Mouse (Mus musculus) heart, embryonic 15.5 days (tissue): Measurements from ENCODE around the gene Macf1. TPM values are rescaled to one million over a fixed set of nuclear protein-coding genes. Genes with fewer than 3 reads are reported as not detected.

ENCODE experiments used
- ATAC-seq: fragments of 200-750 bp; cut with Nextera tagmentation; replicated peaks from 2 replicates; pipeline ENCODE4 v1.8.0; 2017; ENCODE audit warnings: low read depth, moderate TSS enrichment; ENCODE audit not compliant: insufficient number of reproducible peaks, insufficient read depth, low FRiP score
- H3K27ac ChIP-seq: fragments of 300-500 bp; sonication (generic); 2 replicates; pipeline ENCODE4 v1.5.1; 2015; ENCODE audit warnings: mild to moderate bottlenecking, inconsistent platforms
- H3K27me3 ChIP-seq: fragments of 300-500 bp; sonication (generic); 2 replicates; pipeline ENCODE4 v1.6.1; 2015; ENCODE audit warnings: inconsistent platforms
- H3K36me3 ChIP-seq: fragments of 300-500 bp; sonication (generic); 2 replicates; pipeline ENCODE4 v1.6.1; 2015; ENCODE audit warnings: mild to moderate bottlenecking, inconsistent platforms
- H3K4me1 ChIP-seq: fragments of 300-500 bp; sonication (generic); replicated peaks from 2 replicates; pipeline ENCODE4 v1.6.1; 2015; ENCODE audit warnings: inconsistent platforms
- H3K4me2 ChIP-seq: fragments of 300-500 bp; sonication (generic); 2 replicates; pipeline ENCODE4 v1.6.1; 2015; ENCODE audit warnings: inconsistent platforms, mild to moderate bottlenecking, moderate library complexity
- H3K4me3 ChIP-seq: fragments of 300-500 bp; sonication (generic); 2 replicates; pipeline ENCODE4 v1.5.1; 2015; ENCODE audit warnings: mild to moderate bottlenecking, inconsistent platforms
- H3K9ac ChIP-seq: fragments of 300-500 bp; sonication (generic); 2 replicates; pipeline ENCODE4 v1.6.1; 2015; ENCODE audit warnings: mild to moderate bottlenecking, inconsistent platforms
- H3K9me3 ChIP-seq: fragments of 300-500 bp; sonication (generic); replicated peaks from 2 replicates; pipeline ENCODE4 v1.6.1; 2016; ENCODE audit warnings: inconsistent platforms
- WGBS: fragments of 180-500 bp; shearing (Covaris S2); methylation state at CpG from one replicate; pipeline ENCODE4 v1.1.7; 2015; ENCODE audit warnings: mixed read lengths; 5-methylcytosine and 5-hydroxymethylcytosine counted together
- polyA plus RNA-seq: library from polyadenylated mRNA; unstranded; fragments of >200 nt; fragmentation: Nextera tagmentation; extraction: Ambion mirVana; gene quantifications from 2 replicates; pipeline ENCODE4 v1.2.1, GENCODE M21; 2015

Gene Macf1
- polyA plus RNA-seq, 1 experiment from 2014 or later = 51.0 TPM

DNA sequence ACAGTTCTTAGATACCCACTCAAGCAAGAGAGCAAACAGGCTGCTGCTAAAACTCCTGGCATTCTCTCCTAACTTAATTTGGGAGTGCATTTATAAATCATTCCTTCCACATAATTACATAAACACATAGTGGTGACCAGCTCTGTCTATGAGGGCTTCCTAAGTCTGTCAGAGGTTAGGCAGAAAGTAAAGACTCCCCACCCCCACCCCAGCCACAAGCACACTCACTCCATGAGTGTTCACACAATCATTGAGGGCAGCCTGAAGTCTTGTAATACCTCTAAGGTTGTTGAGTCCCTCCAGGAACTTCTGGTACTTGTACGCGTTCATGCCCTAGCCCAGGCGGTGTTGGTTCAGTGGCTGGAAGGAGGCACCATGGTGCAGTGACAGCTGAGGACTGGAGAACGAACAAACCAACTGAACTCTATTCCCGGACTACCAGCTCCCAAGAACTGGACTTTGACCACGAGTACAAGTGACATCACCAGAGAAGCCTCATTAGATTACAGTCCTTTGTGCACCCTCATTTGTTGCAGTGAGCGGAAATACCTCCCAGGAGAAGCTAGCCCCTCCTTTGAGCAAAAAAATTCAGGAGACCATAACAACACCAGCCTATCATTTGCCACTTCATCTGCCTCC lies 70.7 kb downstream of the Macf1 start:
- peaks cover 42% of the 10 kb centered on the region for H3K4me1 ChIP-seq
- no peaks in the 10 kb centered on the region for H3K36me3 ChIP-seq
- H3K9ac ChIP-seq = no peak overlapping the region
- no peaks in the 10 kb centered on the region for H3K27me3 ChIP-seq
- no peaks in the 10 kb centered on the region for H3K9me3 ChIP-seq
- no peak overlapping the region for H3K27ac ChIP-seq
- ATAC-seq = no peak
- 53% methylated on average over 7 of the region's 7 CpGs for WGBS
- H3K4me2 ChIP-seq = no peak overlapping the region
- H3K4me3 ChIP-seq = no peak overlapping the region

DNA sequence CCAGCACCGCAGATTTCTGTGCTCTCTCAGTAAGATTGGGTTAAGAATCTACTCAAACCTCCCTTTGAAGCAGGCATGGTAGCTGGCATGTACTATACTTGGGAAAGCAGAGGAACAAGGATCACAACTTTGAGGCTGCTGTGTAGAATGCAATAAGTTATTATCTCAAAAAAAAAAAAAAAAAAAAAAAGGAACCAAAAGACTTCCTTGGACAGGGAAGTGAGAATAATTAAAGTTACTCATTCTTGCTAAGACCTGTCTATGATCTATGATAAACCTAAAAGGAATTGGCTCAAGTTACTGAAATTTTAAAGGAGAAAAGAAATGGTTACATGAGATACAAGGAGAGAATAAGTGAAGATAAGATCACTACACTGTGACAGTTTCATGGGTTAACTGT lies 72.2 kb downstream of the Macf1 start:
- Histone ChIP-seq H3K4me2 (no peak overlapping the region), H3K27me3 (no peaks in the 10 kb centered on the region), H3K27ac (no peak overlapping the region), H3K36me3 (no peaks in the 10 kb centered on the region), H3K4me1 (peaks cover 27% of the 10 kb centered on the region), H3K9ac (no peak overlapping the region), H3K4me3 (no peak overlapping the region), H3K9me3 (no peaks in the 10 kb centered on the region)
- 95% methylated on average over 1 of the region's 1 CpGs for WGBS
- ATAC-seq = no peak

DNA sequence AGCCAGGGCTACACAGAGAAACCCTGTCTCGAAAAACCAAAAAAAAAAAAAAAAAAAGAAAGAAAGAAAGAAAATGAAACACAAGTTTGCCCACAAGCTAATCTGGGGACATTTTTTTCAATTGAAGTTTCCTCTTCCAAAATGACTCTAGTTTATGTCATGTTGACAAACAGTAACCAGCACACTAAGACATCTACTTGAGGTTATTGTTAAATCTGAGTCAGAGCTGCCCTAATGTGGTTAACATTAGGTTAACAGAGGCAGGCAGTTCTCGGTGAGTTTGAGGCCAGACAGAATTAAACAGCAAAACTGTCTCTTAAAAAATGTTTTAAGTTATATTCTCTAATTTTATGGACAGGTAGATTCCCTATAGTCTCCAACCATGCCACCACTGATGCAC lies 72.9 kb downstream of the Macf1 start:
- Histone ChIP-seq H3K4me3 (no peak overlapping the region), H3K27me3 (no peaks in the 10 kb centered on the region), H3K4me1 (peaks cover 20% of the 10 kb centered on the region), H3K4me2 (no peak overlapping the region), H3K36me3 (no peaks in the 10 kb centered on the region), H3K9me3 (no peaks in the 10 kb centered on the region), H3K9ac (no peak overlapping the region), H3K27ac (no peak overlapping the region)
- 88% methylated on average over 1 of the region's 2 CpGs for WGBS
- ATAC-seq = no peak

DNA sequence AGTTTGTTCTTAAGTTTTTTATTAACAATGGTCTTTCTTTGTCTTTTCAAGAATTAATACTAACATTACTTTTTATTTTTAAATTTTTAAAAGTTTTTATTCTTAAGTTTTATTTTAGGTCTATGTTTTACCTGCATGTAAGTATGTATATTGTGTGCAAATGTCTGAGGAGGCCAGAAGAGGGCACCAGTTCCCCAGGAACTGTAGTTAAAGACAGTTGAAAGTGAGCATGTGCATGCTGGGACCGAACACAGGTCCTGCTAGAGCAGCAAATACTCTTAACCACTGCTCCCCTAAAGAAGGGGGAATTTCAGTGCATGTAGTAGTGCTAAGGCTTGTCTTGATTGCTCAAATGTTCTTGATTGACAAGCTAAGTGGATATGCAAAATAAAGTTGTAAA lies 77.0 kb downstream of the Macf1 start:
- no peak overlapping the region for H3K4me3 ChIP-seq
- H3K4me2 ChIP-seq = no peak overlapping the region
- WGBS = 91% methylated on average over 1 of the region's 1 CpGs
- H3K4me1 ChIP-seq = peaks cover 24% of the 10 kb centered on the region
- no peaks in the 10 kb centered on the region for H3K27me3 ChIP-seq
- no peaks in the 10 kb centered on the region for H3K9me3 ChIP-seq
- H3K27ac ChIP-seq = no peak overlapping the region
- H3K9ac ChIP-seq = no peak overlapping the region
- no peak for ATAC-seq
- H3K36me3 ChIP-seq = no peaks in the 10 kb centered on the region

DNA sequence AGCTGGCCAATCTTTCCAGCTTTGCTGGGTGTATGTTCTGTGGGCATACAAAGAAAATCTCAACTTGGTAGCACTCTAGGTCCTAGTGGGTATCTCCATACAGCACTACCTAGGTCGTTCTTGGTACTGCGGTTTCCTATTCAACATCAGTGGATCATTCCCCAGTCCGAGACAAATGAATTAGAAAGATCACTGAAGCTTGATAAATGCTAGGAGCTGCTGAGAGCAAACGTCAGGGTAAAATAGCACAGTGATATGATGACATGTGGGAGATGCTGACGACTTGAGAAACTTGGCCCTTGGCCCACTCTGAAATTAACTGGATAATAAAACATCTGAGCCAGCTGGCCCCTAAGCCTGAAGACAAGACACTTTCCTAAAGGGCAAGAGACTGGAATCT lies 78.2 kb downstream of the Macf1 start:
- Histone ChIP-seq H3K4me2 (peak overlapping the region; percentile 23; the same call in 1 of the 2 replicates), H3K36me3 (no peaks in the 10 kb centered on the region), H3K27me3 (no peaks in the 10 kb centered on the region), H3K9me3 (no peaks in the 10 kb centered on the region), H3K4me3 (no peak overlapping the region), H3K9ac (no peak overlapping the region), H3K27ac (no peak overlapping the region), H3K4me1 (peaks cover 20% of the 10 kb centered on the region)
- 23% methylated on average over 5 of the region's 5 CpGs for WGBS
- ATAC-seq = peak; percentile 39; the same call in 1 of the 2 replicates

DNA sequence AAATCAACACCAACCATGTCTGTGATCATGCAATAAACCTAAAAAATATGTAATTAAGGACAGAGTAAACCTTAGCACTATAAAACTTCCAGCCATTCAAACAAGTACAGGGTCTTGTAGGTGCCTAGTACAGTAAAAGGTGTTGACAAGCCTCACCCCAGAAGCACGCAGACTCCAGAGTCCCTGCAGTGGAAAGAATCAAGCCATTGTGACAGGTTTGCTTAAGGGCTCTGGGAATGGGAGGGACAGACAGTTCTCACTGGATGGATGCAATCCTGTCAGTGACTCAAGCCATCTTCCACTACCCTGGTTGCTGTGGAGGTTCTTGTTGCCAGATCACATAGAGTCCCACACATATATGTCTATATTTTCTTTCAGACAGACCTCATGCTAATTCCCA lies 78.9 kb downstream of the Macf1 start:
- ATAC-seq = no peak
- Histone ChIP-seq H3K27ac (no peak overlapping the region), H3K4me2 (no peak overlapping the region), H3K27me3 (no peaks in the 10 kb centered on the region), H3K4me1 (peaks cover 21% of the 10 kb centered on the region), H3K36me3 (no peaks in the 10 kb centered on the region), H3K4me3 (no peak overlapping the region), H3K9me3 (no peaks in the 10 kb centered on the region), H3K9ac (no peak overlapping the region)
- 37% methylated on average over 1 of the region's 1 CpGs for WGBS

DNA sequence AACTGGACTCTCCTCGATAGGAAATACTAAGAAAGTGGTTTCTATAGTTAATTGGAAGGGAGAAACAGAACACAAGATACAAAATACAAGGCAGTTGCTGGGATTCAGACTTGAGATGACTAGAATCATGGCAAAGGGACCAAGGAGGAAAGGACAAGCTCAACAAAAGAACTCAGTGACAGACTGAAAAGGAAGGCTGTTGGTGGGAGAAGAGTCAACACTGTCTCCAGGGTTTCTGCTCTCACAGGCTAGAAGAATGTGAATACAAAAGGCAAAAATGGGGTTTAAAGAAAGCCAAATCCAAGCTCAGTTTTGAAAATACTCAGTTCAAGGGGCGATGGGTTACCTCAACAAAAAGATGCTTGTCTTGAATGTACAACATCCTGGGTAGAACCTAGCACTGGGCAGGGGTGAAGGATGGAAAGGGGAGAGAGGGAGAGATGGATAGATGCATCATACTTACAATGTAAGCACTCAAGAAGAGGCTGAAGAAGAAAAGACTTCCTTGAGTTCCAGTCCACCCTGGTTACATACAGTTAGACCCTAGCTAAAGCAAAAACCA lies 81.4 kb downstream of the Macf1 start:
- no peaks in the 10 kb centered on the region for H3K36me3 ChIP-seq
- no peak for ATAC-seq
- WGBS = 94% methylated on average over 2 of the region's 2 CpGs
- no peak overlapping the region for H3K4me3 ChIP-seq
- no peak overlapping the region for H3K27ac ChIP-seq
- H3K4me1 ChIP-seq = peaks cover 21% of the 10 kb centered on the region
- H3K9me3 ChIP-seq = no peaks in the 10 kb centered on the region
- H3K9ac ChIP-seq = no peak overlapping the region
- no peaks in the 10 kb centered on the region for H3K27me3 ChIP-seq
- H3K4me2 ChIP-seq = no peak overlapping the region

DNA sequence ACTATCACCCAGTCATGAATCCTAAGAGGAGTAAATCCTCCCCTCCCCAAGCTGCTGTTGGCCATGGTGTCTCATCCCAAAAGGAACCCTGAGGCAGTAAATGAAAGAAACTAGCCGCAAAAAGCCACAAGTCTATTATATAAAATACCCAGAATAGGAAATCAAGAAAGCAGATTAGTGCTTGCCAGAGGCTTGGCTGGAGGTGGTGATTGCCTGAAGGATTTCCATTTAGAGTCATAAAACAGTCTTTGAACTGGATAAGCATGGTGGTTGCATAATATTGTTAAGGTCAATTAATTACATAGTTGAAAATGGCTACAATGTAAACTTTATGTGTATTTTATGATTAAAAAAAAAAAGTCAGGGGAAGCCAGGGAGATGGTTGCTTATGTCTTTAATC lies 83.1 kb downstream of the Macf1 start:
- Histone ChIP-seq H3K27ac (no peak overlapping the region), H3K27me3 (no peaks in the 10 kb centered on the region), H3K9ac (no peak overlapping the region), H3K4me2 (no peak overlapping the region), H3K36me3 (no peaks in the 10 kb centered on the region), H3K4me1 (peaks cover 19% of the 10 kb centered on the region), H3K9me3 (no peaks in the 10 kb centered on the region), H3K4me3 (no peak overlapping the region)
- ATAC-seq = no peak
- 75% methylated on average over 1 of the region's 1 CpGs for WGBS

DNA sequence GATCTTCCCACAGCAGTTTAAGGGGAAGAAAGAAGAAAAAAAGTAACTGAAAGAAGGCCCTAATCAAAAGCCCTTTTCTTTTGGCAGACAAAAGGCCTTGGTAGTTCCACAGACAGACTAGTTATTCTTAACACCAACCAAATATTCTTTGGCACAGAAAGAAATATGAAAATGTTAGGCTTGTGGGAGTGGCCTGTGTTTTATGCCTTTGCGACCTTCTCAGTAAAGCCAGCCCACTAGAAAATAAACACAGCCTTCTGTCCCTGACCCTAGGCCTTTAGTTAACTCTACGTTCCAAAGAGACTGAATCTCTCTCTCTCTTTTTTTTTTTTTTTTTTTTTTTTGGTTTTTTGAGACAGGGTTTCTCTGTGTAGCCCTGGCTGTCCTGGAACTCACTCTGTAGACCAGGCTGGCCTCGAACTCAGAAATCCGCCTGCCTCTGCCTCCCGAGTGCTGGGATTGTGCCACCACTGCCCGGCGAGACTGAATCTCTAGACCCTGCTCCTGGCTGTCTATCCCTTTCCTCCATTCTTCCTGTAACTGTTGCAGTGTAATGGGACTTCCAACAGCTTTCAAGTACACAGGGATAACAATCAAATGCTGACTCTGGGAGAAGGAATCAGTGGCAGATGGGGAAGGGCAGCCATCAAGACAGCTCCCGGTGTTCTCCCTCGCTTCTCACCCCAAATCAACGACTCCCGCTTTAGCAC lies 85.5 kb downstream of the Macf1 start:
- no peak for ATAC-seq
- H3K9me3 ChIP-seq = no peaks in the 10 kb centered on the region
- no peak overlapping the region for H3K27ac ChIP-seq
- no peak overlapping the region for H3K4me3 ChIP-seq
- H3K4me2 ChIP-seq = no peak overlapping the region
- H3K27me3 ChIP-seq = no peaks in the 10 kb centered on the region
- no peaks in the 10 kb centered on the region for H3K36me3 ChIP-seq
- WGBS = 82% methylated on average over 11 of the region's 11 CpGs
- H3K9ac ChIP-seq = no peak overlapping the region
- H3K4me1 ChIP-seq = peaks cover 19% of the 10 kb centered on the region

DNA sequence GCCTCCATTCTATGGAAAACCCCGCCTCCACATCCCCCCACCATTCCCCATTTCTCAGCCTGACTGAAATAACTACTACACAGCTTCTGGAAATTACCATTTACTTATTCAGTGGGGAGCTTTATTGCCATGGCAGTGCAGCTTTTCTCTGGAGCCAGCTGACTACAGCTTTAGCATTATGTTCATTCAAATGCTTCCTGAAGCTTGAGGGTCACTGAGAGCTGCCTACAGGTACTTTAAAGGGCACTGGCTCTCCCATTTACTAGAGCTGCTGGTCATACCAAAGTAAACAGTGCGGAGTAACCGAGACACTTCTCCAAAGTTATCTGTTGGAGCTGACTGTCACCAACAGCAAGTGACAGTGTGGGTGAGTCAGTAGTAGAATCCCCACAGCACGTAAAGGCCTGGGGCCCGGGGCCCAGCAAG lies 89.8 kb downstream of the Macf1 start:
- no peaks in the 10 kb centered on the region for H3K27me3 ChIP-seq
- H3K4me3 ChIP-seq = no peak overlapping the region
- H3K4me1 ChIP-seq = peaks cover 39% of the 10 kb centered on the region
- H3K36me3 ChIP-seq = no peaks in the 10 kb centered on the region
- H3K9ac ChIP-seq = no peak overlapping the region
- 27% methylated on average over 5 of the region's 5 CpGs for whole genome bisulfite sequencing
- no peak overlapping the region for H3K4me2 ChIP-seq
- ATAC-seq = 0 out of 2 replicates have a peak, but pooled peaks have one; percentile 18
- peak overlapping the region; percentile 70 for H3K27ac ChIP-seq
- H3K9me3 ChIP-seq = no peaks in the 10 kb centered on the region

DNA sequence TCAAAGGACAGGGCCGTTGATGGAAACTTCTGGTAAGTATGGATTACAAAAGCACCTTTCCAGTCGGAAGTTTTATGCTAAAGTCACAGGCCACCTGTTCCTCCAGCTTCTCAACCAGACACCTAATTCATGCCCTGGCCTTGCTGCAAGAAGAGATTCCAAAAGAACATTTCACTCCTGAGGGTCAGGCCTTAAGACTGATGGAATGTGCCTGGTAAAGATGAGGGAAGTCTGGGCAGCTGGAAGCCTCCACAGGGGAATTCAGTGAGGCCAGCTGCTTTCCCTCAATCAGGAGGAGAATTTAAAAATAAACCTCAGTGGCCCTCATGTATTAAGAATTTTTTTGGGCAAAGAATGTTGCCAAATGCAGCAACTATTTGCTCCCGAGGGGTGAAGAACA lies 90.5 kb downstream of the Macf1 start:
- Histone ChIP-seq H3K27ac (peak overlapping the region; percentile 70), H3K27me3 (no peaks in the 10 kb centered on the region), H3K9me3 (no peaks in the 10 kb centered on the region), H3K4me1 (peaks cover 46% of the 10 kb centered on the region), H3K4me3 (no peak overlapping the region), H3K4me2 (no peak overlapping the region; the same call in 1 of the 2 replicates), H3K9ac (no peak overlapping the region), H3K36me3 (no peaks in the 10 kb centered on the region)
- no peak for ATAC-seq
- WGBS = 21% methylated on average over 3 of the region's 3 CpGs

DNA sequence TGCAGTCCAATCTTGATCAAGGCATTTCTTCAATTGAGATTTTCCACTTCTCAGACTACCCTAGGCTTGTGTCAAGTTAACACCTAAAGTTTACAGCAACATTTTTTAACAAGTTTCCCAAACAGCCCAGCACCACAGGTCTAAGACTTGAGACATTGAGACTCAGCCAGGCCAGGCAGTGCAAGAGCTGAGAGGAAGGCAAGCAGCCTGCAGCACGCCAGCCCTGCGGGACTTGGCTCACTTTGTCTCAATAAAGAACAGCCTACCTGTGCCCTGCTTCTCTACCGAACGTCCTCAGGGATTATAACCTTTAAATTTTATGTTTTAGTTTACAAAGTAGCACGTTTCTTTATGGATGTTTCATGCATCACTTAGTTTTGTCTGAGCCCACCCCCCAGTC lies 92.1 kb downstream of the Macf1 start:
- Histone ChIP-seq H3K4me2 (no peak overlapping the region), H3K36me3 (no peaks in the 10 kb centered on the region), H3K4me1 (peaks cover 48% of the 10 kb centered on the region), H3K9ac (no peak overlapping the region), H3K4me3 (no peak overlapping the region), H3K9me3 (no peaks in the 10 kb centered on the region), H3K27me3 (no peaks in the 10 kb centered on the region), H3K27ac (no peak overlapping the region)
- 79% methylated on average over 5 of the region's 5 CpGs for WGBS
- ATAC-seq = no peak
